Mouse (Mus musculus) mouse embryonic stem cell (cell line): ENCODE results near the gene Gns.

Source experiments
- in situ Hi-C, 2 experiments: fragments of 300-500 bp; cut with MboI; formaldehyde crosslinking; loops; 1 replicate in 1 of 2; 3 replicates in 1 of 2; pipeline ENCODE4 v1.14.3; 2019 to 2020; ENCODE audit warnings: low sequenced_read_pairs in 2 of 2, low pct_unique_long_range_greater_than_20kb in 1 of 2, mixed read lengths in 1 of 2; ENCODE audit not compliant: unreplicated experiment in 1 of 2

The Gns gene

GRCm38 (mm10) chr10:121436693-121437092 is 71.8 kb downstream of the Gns start:
- in situ Hi-C loops, result no loop called here

- in situ Hi-C loops, result no loop called here
Observed at GRCm38 (mm10) chr10:121438109-121438508, 73.2 kb downstream of the Gns start.

- in situ Hi-C loops, result no loop called here
Observed at GRCm38 (mm10) chr10:121439310-121439731, 74.4 kb downstream of the Gns start.

- in situ Hi-C loops, result no loop called here
Observed at GRCm38 (mm10) chr10:121443791-121444190, 78.9 kb downstream of the Gns start.

- in situ Hi-C loops, result no loop called here
Observed at GRCm38 (mm10) chr10:121444198-121444597, 79.3 kb downstream of the Gns start.

GRCm38 (mm10) chr10:121445808-121446207 is 80.9 kb downstream of the Gns start:
- in situ Hi-C loops, result no loop called here
